Mouse (Mus musculus): ENCODE results near the gene Sorcs1. TPM values are rescaled to one million over a fixed set of nuclear protein-coding genes. Genes with fewer than 3 reads are reported as not detected.

Gene Sorcs1
- total RNA-seq (2021): 0.48 and 0.64 TPM in 2 replicates
- long read RNA-seq: 0 reads

- DNase-seq: peak; percentile 56
Observed at GRCm38 (mm10) chr19:50677903-50678896, at the start of gene Sorcs1. Gene Sorcs1 (minus strand): TSS chr19:50678646.

DNA sequence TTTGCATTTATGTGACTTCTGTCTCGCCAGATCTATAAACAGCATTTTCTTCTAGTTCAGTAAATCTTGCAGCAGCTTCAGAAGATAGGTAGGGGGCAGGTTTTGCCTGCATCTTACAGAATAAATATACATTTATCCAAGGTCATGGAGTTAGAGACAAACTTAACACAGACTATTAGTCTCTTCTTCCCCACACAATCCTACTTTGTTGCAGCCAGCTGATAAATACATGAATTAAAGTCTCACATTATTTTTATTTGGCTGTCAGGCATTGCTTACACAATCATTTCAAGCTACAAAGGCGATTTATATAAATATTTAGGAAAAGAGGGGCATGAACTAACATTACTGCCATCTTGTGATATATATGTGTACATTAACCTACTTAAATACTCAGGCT is 4.8 kb upstream of the Sorcs1 start:
- no peak for DNase-seq

DNA sequence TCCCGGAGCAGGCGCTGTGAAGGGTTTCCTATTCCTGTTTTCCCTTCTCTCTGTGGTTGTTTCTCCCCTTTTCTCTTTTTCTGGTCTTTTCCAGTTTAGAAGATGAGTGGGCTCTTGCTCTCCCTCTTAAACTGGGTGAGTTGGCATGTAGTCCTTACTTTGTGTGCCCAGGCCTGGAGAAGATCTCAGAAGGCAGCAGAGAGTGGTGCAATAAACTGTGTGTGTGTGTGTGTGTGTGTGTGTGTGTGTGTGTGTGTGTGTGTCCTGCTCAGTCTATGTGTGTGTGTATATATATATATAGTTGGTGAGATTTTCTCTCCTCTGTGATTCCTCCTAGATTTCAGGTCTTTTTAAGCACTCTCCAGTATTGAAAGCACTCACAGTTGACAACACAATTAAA is 500 bp upstream of the Sorcs1 start:
- DNase-seq: no peak

- DNase-seq: no peak
Observed at GRCm38 (mm10) chr19:50676578-50677524, 1.6 kb downstream of the Sorcs1 start.

DNA sequence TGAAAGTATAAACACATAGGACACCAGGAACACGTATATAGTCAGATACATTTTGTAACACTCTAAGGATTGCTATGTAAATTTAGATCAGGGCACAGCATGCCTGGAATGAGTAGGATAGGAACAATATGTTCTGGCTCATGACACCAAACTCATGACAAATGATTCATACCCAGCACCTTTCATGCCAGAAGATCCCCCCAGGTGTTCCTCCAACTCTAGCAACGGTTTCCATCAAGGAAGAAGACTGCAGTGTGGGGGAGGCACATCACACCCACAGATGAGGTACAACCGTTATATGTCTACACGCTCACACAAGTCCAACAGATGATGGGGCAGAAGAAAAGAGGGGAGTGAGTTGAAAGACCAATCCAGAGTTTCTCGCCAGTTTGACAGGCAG is 3.5 kb downstream of the Sorcs1 start:
- DNase-seq: no peak

DNA sequence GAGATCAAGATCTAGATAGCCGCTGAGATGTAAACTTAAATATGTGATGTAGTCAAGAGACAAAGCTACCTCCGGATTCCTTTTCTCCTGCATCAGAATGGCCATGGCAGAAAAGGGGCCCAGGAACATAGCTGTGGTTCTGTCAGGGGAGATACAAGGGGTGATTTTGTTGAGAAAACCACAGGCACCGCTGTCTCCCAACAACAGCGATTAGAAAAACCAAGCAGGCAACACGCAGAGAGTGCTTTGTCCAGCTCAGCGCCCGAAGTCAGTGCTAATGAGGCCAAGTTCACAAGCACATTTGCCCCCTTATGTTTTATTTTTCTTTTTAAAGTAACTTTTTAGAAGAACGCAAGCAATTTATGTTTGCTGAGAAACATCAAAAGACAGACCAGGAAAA is 10.9 kb downstream of the Sorcs1 start:
- no peak for DNase-seq

GRCm38 (mm10) chr19:50664311-50664710 is 14.1 kb downstream of the Sorcs1 start:
- no peak for DNase-seq

GRCm38 (mm10) chr19:50659144-50659543 is 19.3 kb downstream of the Sorcs1 start:
- no peak for DNase-seq

DNA sequence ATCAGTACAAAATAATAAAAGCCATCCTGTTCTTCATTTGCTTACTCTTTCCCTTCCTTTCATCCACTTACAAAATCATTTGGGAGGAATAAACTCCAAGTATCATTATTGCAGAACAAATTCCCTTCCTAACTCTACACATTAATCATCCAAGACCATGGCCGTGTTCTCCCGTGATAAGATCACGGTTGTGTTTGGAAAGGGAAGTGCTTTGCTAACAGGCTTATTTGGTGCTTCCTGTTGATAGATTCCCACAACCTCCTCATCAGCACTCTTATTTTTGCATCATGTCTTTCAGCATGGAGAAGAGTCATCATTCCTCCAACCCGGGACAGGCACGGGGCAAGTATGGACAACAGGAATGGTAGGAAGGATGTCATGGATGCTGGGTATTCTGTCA is 25.7 kb downstream of the Sorcs1 start:
- DNase-seq: no peak

GRCm38 (mm10) chr19:50643836-50644235 is 34.6 kb downstream of the Sorcs1 start:
- no peak for DNase-seq

GRCm38 (mm10) chr19:50642121-50642520 is 36.3 kb downstream of the Sorcs1 start:
- DNase-seq: no peak

GRCm38 (mm10) chr19:50640251-50641032 is 38.0 kb downstream of the Sorcs1 start:
- no peak for DNase-seq

DNA sequence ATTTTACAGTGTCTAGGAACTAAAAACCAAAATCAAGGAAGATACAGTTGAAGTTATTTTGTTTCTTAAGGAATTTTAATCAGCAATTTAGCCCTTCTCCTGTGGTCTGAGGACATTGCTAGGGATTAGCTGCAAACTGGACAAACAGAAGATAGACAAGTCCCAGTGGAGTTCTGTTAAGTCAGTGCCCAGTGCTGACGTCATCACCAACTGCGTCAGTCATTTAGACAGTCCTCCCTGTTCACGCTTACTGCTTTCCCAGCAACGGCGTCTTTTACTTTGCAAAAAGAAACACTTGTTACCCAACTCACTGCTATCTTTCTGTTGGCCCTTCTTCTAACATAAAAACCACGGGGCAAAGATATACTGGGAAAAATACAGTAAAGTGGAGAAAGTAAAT is 40.3 kb downstream of the Sorcs1 start:
- DNase-seq: no peak

- DNase-seq: no peak
Observed at GRCm38 (mm10) chr19:50614013-50614412, 64.4 kb downstream of the Sorcs1 start.

- no peak for DNase-seq
Observed at GRCm38 (mm10) chr19:50611619-50612018, 66.8 kb downstream of the Sorcs1 start.

GRCm38 (mm10) chr19:50603882-50604281 is 74.6 kb downstream of the Sorcs1 start:
- peak; percentile 2 for DNase-seq

- DNase-seq: no peak
Observed at GRCm38 (mm10) chr19:50603380-50603779, 75.1 kb downstream of the Sorcs1 start.

DNA sequence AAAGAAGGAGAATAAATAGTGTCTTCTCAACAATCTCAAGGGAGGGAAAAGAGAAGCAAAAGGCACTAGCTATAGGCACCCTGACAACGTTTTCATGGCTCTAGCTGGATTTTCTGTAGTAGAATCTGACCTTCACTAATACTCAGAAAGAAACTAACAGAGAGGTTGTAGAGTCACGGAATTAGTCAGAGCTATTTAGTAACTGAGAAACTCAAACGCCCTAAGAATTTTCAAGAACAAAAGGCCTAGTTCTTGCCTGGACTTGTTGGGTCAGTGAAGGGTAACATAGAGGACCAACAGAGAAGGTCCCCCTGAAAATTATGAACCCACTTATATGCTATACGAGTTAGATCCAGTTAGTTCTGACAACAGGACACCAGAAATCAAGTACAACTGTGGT is 81.1 kb downstream of the Sorcs1 start:
- no peak for DNase-seq

DNA sequence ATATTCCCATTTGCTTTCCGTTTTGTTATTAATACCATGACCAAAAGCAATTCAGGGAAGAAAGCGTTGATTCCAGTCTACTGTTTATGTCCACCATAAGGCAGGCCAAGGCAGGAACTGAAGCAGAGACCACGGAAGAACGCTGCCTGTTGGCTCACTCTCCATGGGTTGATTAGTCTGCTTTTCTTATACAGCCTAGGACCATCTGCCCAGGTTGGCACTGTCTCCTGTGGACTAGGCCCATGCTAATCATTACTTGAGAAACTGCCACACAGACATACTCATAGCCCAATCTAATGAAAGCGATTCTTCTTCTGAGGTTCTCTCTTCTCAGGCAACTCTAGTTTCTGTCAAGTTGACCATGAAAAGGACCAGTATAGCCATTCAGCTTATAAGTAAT is 92.3 kb downstream of the Sorcs1 start:
- no peak for DNase-seq

- no peak for DNase-seq
Observed at GRCm38 (mm10) chr19:50582952-50583351, 95.5 kb downstream of the Sorcs1 start.

DNA sequence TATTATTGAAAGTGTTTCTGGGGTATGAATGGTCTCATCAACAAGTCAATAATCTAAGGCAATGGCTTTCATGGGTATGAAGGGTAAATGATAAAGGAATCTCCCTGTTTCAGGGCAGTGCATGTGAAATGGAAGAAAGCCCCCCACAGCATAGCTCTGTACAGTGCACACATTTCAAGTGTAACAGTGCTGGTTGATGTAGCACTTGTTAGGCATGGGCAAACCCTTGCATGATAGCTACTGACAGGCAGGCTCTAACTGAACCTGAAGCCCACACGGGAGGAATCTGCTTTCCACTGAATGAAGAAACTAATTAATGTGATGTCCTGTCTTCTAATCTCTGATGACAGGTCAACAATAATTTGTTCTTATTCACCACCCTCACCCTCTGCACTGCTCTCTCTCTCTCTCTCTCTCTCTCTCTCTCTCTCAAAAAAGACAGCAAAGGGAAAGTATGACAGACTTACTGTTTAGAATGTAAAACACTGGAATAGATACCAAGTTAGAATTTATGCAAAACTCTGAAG is 108.7 kb downstream of the Sorcs1 start:
- DNase-seq: no peak

- DNase-seq: no peak
Observed at GRCm38 (mm10) chr19:50566306-50566705, 112.1 kb downstream of the Sorcs1 start.

All from adrenal gland, postnatal 25 days (tissue).